Mouse (Mus musculus) cortical plate, adult 2 months (tissue): ENCODE results near the gene Pak4.

Experiments used
- CTCF ChIP-seq: fragments of 200-500 bp; IDR thresholded peaks from 2 replicates; pipeline ENCODE4 v1.5.1; 2011; ENCODE audit warnings: mild to moderate bottlenecking, control low read depth, low read length; ENCODE audit not compliant: insufficient read depth; ENCODE audit errors: extremely low read depth
- POLR2A ChIP-seq: fragments of 200-500 bp; IDR thresholded peaks from 2 replicates; pipeline ENCODE4 v1.6.1; 2011; ENCODE audit warnings: mild to moderate bottlenecking, low read length, control low read depth; ENCODE audit not compliant: insufficient read depth; ENCODE audit errors: extremely low read depth

GRCm38 (mm10) chr7:28532005-28532404, 66.0 kb downstream of the Pak4 start:
- TF ChIP-seq POLR2A = no peak
- no peak for TF ChIP-seq CTCF
